Mouse (Mus musculus) olfactory bulb, adult 2 months (tissue): ENCODE measurements at regions not wholly inside any gene's neighbourhood (a gene's known extent, or its start where the extent isn't known, plus 50 kb on each side); places are given as distances from the start of the nearest gene placed in this dataset.

ENCODE experiments used
- CTCF ChIP-seq: fragments of 200-500 bp; IDR thresholded peaks from 2 replicates; pipeline ENCODE4 v1.5.1; 2012; ENCODE audit warnings: low read depth, mild to moderate bottlenecking, low read length, moderate library complexity; ENCODE audit not compliant: insufficient read depth
- POLR2A ChIP-seq: fragments of 200-500 bp; IDR thresholded peaks from 2 replicates; pipeline ENCODE4 v1.6.1; 2012; ENCODE audit warnings: mild to moderate bottlenecking, low read depth, low read length, moderate library complexity; ENCODE audit not compliant: insufficient read depth

GRCm38 (mm10) chr13:60256997-60257396, 79.8 kb upstream of the Gas1 start:
- TF ChIP-seq CTCF (no peak), POLR2A (no peak)
